Mouse (Mus musculus) kidney, adult 11 months (tissue): Measurements from ENCODE around the gene Bach2.

ENCODE experiments used
- DNase-seq: peaks from one replicate; pipeline ENCODE4 v3.0.0; 2022

Bach2 gene

GRCm38 (mm10) chr4:32586596-32586995 lies 348.0 kb downstream of the Bach2 start:
- peak; percentile 31 for DNase-seq

GRCm38 (mm10) chr4:32587543-32587942 lies 348.9 kb downstream of the Bach2 start:
- DNase-seq, result no peak

- DNase-seq, result no peak
Measured at GRCm38 (mm10) chr4:32588237-32588636, 349.6 kb downstream of the Bach2 start.

GRCm38 (mm10) chr4:32601135-32601534 lies 362.5 kb downstream of the Bach2 start:
- no peak for DNase-seq

- no peak for DNase-seq
Measured at GRCm38 (mm10) chr4:32602660-32603059, 364.1 kb downstream of the Bach2 start, which contains the start of gene Gja10. Gene Gja10 (minus strand): TSS chr4:32602760.

GRCm38 (mm10) chr4:32615034-32615881 lies 376.7 kb downstream of the Bach2 start, which contains the start of gene Casp8ap2:
Gene Casp8ap2 (plus strand): TSS chr4:32615451.
- peak; percentile 100 for DNase-seq

GRCm38 (mm10) chr4:32621637-32622036 lies 383.0 kb downstream of the Bach2 start:
- DNase-seq, result no peak
